Mouse (Mus musculus) mature B cell (primary cell): ENCODE data around the gene 6430550D23Rik.
"Not testable (repeated sequence)": the region's sequence is repeated elsewhere in the genome, so short reads cannot be mapped to it uniquely, and the experiment has no call there.

Source experiments
- in situ Hi-C: fragments of 300-500 bp; cut with MboI; formaldehyde crosslinking; loops from 2 replicates; pipeline ENCODE4 v1.14.3; 2019

Gene 6430550D23Rik

GRCm38 (mm10) chr2:155952006-155952405 is 55.8 kb downstream of the 6430550D23Rik start:
- in situ Hi-C loops: no loop called here

DNA sequence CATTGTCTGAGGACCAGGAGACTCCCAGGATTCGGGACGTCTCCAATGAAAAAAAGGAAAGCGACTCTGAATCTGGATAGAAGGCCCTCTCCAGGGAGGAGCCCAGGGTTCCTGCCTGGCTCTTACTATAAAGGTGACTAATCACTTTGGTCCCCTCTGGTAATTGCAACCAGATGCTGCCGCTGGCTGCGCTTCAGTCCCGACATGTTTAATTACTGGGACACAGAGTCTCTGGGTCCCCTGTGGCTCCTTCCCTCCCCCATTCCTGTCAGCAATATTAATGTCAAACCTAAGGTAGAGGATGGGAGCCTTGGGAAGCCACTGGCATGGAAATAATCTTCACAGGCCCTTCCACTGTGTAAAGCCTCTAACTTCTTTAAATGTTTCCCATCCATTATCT is 58.4 kb downstream of the 6430550D23Rik start:
- in situ Hi-C loops: no loop called here

DNA sequence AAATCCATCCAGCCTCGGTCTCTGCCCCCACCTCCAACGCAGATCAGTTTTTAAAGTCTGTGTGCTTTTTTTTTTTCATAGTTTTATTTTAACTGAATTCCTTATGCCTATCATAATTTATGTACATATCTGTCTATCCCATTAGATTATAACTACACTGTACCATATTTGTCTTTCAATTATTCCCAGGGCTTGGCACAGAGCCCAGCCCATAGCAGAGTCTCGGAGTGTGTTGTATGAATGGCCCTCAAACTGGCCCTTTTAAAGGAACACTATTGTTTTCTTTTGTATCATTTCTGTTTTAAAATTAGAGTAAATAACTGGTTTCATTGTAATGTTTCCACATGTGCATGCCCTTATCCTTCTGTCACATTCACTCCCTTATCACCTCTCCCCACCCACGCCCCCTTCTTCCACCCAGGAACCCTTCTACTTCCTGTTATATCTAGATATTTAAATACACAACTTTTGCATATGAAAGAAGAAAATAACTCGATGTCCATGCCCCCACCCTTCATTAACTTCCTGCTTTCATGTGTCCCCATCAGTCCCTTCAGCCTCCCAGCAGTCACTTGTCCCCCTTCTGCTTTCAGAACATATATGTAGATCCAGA is 60.3 kb downstream of the 6430550D23Rik start:
- in situ Hi-C loops: no loop called here

GRCm38 (mm10) chr2:155946499-155946898 is 61.3 kb downstream of the 6430550D23Rik start:
- in situ Hi-C loops: no loop called here

- in situ Hi-C loops: no loop called here
Observed at GRCm38 (mm10) chr2:155946069-155946468, 61.7 kb downstream of the 6430550D23Rik start.

- in situ Hi-C loops: no loop called here
Observed at GRCm38 (mm10) chr2:155945580-155945979, 62.2 kb downstream of the 6430550D23Rik start.

DNA sequence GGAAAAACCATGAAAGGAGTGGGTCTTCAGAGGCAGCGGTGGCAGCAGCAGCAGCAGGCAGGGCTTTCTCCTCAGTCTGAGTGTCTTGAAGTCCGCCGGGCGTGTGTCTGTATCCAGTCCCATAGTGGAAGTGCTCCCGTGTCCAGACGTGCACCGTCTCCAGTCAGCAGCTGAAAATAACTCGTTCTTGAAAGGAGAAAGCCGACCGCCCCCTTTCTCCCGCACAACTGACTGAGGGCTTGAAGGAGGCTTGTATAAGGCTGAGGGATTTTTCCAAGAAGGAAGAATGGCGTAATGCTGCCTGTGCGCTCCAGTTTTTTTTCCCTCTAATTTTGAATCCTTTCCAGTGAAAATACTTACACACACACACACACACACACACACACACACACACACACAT is 62.7 kb downstream of the 6430550D23Rik start, which contains the start of gene Gdf5:
Gdf5 (minus strand) TSS at position 244 of the 400 bp plus-strand sequence.
- in situ Hi-C loops: no loop called here

DNA sequence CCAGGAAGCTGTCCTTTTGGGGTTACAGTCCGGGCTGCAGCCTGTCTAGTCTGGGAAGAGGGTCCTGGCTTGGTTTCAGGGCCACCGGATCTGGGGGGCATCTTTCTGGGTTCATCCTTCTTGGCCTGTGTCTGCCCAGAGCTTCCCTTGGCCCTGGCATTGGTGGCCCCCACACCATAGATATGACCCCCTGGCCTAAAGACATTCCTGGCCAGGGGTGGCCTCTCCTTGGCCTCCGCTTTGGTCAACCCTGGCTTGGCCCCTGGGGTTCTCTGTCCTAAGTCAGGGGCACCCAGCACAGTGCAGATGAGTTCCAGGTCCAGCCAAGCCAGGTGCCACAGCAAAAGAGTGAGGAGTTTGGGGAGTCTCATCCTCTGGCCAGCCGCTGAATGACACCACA is 63.1 kb downstream of the 6430550D23Rik start:
- in situ Hi-C loops: no loop called here

GRCm38 (mm10) chr2:155943463-155943862 is 64.3 kb downstream of the 6430550D23Rik start:
- in situ Hi-C loops: no loop called here

DNA sequence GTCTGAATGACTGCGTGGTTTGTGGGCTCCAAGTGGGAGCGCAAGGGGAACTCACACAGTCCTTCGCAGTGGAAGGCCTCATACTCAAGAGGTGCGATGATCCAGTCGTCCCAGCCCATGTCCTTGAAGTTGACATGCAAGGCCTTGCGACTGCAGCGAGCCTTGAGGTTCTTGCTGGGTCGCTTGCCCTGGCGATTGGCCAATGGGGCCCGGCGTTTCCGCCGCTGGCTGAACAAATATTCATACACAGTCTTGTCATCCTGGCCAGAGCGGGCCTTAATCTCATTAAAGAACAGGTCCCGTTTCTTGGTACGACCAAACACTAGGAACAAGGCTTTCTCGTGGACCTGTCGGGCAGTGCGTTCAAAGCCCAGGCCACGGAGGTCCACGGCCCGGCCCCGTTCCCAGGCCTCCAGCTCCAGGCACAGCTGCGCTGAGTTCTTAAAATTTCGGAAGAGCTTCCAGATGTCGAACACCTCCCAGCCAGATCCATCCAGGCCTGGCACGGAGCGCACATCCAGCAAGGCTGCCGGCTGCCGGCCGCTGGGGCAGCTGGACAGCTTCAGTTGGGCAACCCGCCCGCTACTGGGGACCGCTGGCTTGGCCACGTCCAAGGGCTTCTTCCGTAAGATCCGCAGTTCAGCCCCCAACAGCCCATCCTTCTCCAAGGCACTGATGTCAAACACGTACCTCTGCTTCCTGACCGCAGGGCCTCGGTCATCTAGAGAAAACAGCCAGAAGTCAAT is 65.9 kb downstream of the 6430550D23Rik start:
- in situ Hi-C loops: no loop called here

GRCm38 (mm10) chr2:155940681-155941080 is 67.1 kb downstream of the 6430550D23Rik start, which contains the start of gene Gm15557:
Gene Gm15557 (plus strand): TSS chr2:155940728.
- in situ Hi-C loops: no loop called here

GRCm38 (mm10) chr2:155939897-155940529 is 67.8 kb downstream of the 6430550D23Rik start:
- in situ Hi-C loops: no loop called here

GRCm38 (mm10) chr2:155929531-155930442 is 78.0 kb downstream of the 6430550D23Rik start, which contains the start of gene Uqcc1:
Gene Uqcc1 (minus strand): TSS chr2:155930310.
- in situ Hi-C loops: no loop called here

GRCm38 (mm10) chr2:155928711-155929345 is 78.9 kb downstream of the 6430550D23Rik start:
- in situ Hi-C loops: no loop called here

DNA sequence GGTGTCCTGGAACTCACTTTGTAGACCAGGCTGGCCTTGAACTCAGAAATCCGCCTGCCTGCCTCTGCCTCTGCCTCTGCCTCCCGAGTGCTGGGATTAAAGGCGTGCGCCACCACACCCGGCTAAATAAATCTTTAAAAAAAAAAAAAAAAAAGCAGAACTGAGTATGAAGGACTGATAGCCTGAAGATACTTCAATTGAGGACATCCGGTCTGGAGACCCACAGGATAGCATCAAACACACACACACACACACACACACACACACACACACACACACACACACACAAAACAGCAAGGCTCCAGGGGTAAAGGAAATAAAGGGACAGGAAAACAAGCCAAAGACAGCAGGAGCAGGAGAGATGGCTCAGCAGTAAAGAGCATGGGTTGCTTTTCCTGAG is 82.6 kb downstream of the 6430550D23Rik start:
- in situ Hi-C loops: not testable (repeated sequence)
